Mouse (Mus musculus) lung, postnatal 0 days (tissue): ENCODE measurements around the gene Iqcj.

Experiments used
- CTCF ChIP-seq: IDR thresholded peaks from 2 replicates; pipeline ENCODE4 v1.5.1; 2016; ENCODE audit warnings: antibody characterized with exemption, mild to moderate bottlenecking
- EP300 ChIP-seq: IDR thresholded peaks from 2 replicates; pipeline ENCODE4 v1.6.1; 2016; ENCODE audit warnings: antibody characterized with exemption, mild to moderate bottlenecking, control low read depth

GRCm38 (mm10) chr3:68077406-68077805 lies 185.4 kb downstream of the Iqcj start:
- no peak for TF ChIP-seq CTCF
- TF ChIP-seq EP300: no peak
